Mouse (Mus musculus) C2C12 (cell line): Measurements from ENCODE around the gene Sfi1. TPM values are rescaled to one million over a fixed set of nuclear protein-coding genes. Genes with fewer than 3 reads are reported as not detected.

Experiments
- H3K27me3 ChIP-seq: one replicate; pipeline ENCODE4 v1.6.1; 2011; ENCODE audit not compliant: control insufficient read depth, insufficient read depth, insufficient read length
- H3K36me3 ChIP-seq: one replicate; pipeline ENCODE4 v1.6.1; 2011; ENCODE audit not compliant: control insufficient read depth, insufficient read depth
- H3K4me3 ChIP-seq: one replicate; pipeline ENCODE4 v1.5.1; 2011; ENCODE audit warnings: mild to moderate bottlenecking, control low read depth; ENCODE audit not compliant: poor library complexity, insufficient read depth, severe bottlenecking
- H3K79me2 ChIP-seq: one replicate; pipeline ENCODE4 v1.6.1; 2011; ENCODE audit not compliant: control insufficient read depth, insufficient read depth
- H3K79me3 ChIP-seq: one replicate; pipeline ENCODE4 v1.6.1; 2011; ENCODE audit warnings: low read depth, control low read depth
- H3ac ChIP-seq: one replicate; pipeline ENCODE3; 2011; ENCODE audit warnings: low read depth; ENCODE audit not compliant: control insufficient read depth, insufficient read length
- CEBPB ChIP-seq: IDR thresholded peaks from one replicate; pipeline ENCODE4 v1.6.1; 2011; ENCODE audit warnings: low read depth, mild to moderate bottlenecking, control low read depth, moderate library complexity
- CTCF ChIP-seq: IDR thresholded peaks from one replicate; pipeline ENCODE4 v1.5.1; 2011; ENCODE audit not compliant: control insufficient read depth, insufficient read depth, insufficient read length
- FOSL1 ChIP-seq: IDR thresholded peaks from one replicate; pipeline ENCODE4 v1.8.0; 2011; ENCODE audit warnings: mild to moderate bottlenecking, low read length; ENCODE audit not compliant: poor library complexity, insufficient read depth, severe bottlenecking
- MAX ChIP-seq: IDR thresholded peaks from one replicate; pipeline ENCODE4 v1.6.1; 2011; ENCODE audit warnings: mild to moderate bottlenecking, control low read depth
- MYOD1 ChIP-seq: IDR thresholded peaks from one replicate; pipeline ENCODE4 v1.6.1; 2011; ENCODE audit warnings: low read depth; ENCODE audit not compliant: control insufficient read depth, insufficient read length
- MYOG ChIP-seq: IDR thresholded peaks from one replicate; pipeline ENCODE4 v1.6.1; 2011; ENCODE audit not compliant: control insufficient read depth, insufficient read length; ENCODE audit errors: extremely low read depth
- USF1 ChIP-seq: IDR thresholded peaks from one replicate; pipeline ENCODE4 v1.6.1; 2011; ENCODE audit warnings: low read depth, mild to moderate bottlenecking, control low read depth, moderate library complexity
- long read RNA-seq, 2 experiments: library from polyadenylated mRNA; unstranded; transcript quantifications; one replicate each; pipeline ENCODE4 v2.0.0; 2019 to 2020
- polyA plus RNA-seq: library from polyadenylated mRNA; unstranded; fragments of >200 nt; fragmentation: generic; extraction: Trizol; gene quantifications from one replicate; pipeline ENCODE4 v1.2.1, GENCODE M21; 2012; ENCODE audit warnings: missing spikeins

Gene Sfi1
- polyA plus RNA-seq: 3.4 TPM
- long read RNA-seq, experiment 1, partial matches to known transcripts: 0 of 1 reads
- long read RNA-seq, experiment 1, other reads (novel, unspliced or antisense): 1 of 1 reads
- long read RNA-seq, experiment 2, transcript Sfi1-201 (32 exons, 3,898 nt): major isoform, 8 of 15 reads
- long read RNA-seq, experiment 2, partial matches to known transcripts: 3 of 15 reads
- long read RNA-seq, experiment 2, other reads (novel, unspliced or antisense): 4 of 15 reads

- Histone ChIP-seq H3K4me3 (no peak within 1 kb of the TSS), H3ac (peak within 1 kb of the TSS; percentile 0), H3K36me3 (no peaks in the 10 kb centered on the region), H3K79me3 (no peaks in the 10 kb centered on the region), H3K79me2 (no peaks in the 10 kb centered on the region), H3K27me3 (no peaks in the 10 kb centered on the region)
- no peak for TF ChIP-seq MYOD1
- TF ChIP-seq USF1: no peak
- no peak for TF ChIP-seq FOSL1
- TF ChIP-seq CTCF: no peak
- TF ChIP-seq MYOG: no peak
- no peak for TF ChIP-seq MAX
- TF ChIP-seq CEBPB: no peak
These were observed at the start of gene Sfi1 for GRCm38 (mm10) chr11:3193363-3193762. TSS of gene Sfi1 (minus strand) at chr11:3193463.

GRCm38 (mm10) chr11:3242395-3242794 lies 49.1 kb upstream of the Sfi1 start:
- H3K36me3 ChIP-seq: peaks cover 99% of the 10 kb centered on the region
- H3K79me3 ChIP-seq: peaks cover 7% of the 10 kb centered on the region
- no peak overlapping the region for H3ac ChIP-seq
- TF ChIP-seq MYOG: no peak
- TF ChIP-seq USF1: no peak
- no peak for TF ChIP-seq MYOD1
- H3K27me3 ChIP-seq: no peaks in the 10 kb centered on the region
- no peaks in the 10 kb centered on the region for H3K79me2 ChIP-seq
- H3K4me3 ChIP-seq: no peak overlapping the region

- TF ChIP-seq CEBPB (no peak), MAX (no peak), MYOD1 (no peak), FOSL1 (no peak), MYOG (no peak), USF1 (no peak), CTCF (no peak)
- no peak overlapping the region for H3K4me3 ChIP-seq
- peaks cover 95% of the 10 kb centered on the region for H3K36me3 ChIP-seq
These were observed 42.0 kb upstream of the Sfi1 start for GRCm38 (mm10) chr11:3235277-3235676.

GRCm38 (mm10) chr11:3233704-3234103 lies 40.4 kb upstream of the Sfi1 start:
- Histone ChIP-seq H3K36me3 (peaks cover 94% of the 10 kb centered on the region), H3K79me3 (peaks cover 13% of the 10 kb centered on the region), H3K79me2 (peaks cover 11% of the 10 kb centered on the region), H3K27me3 (no peaks in the 10 kb centered on the region), H3ac (no peak overlapping the region), H3K4me3 (no peak overlapping the region)
- TF ChIP-seq CTCF (no peak), MYOD1 (no peak), CEBPB (no peak), USF1 (no peak), MYOG (no peak), FOSL1 (no peak), MAX (no peak)

More at GRCm38 (mm10) chr11:3235277-3235676, 42.0 kb upstream of the Sfi1 start:
- H3K79me3 ChIP-seq: peaks cover 13% of the 10 kb centered on the region
- no peaks in the 10 kb centered on the region for H3K27me3 ChIP-seq
- H3ac ChIP-seq: no peak overlapping the region
- H3K79me2 ChIP-seq: peaks cover 11% of the 10 kb centered on the region

GRCm38 (mm10) chr11:3232248-3232647 lies 39.0 kb upstream of the Sfi1 start:
- Histone ChIP-seq H3ac (no peak overlapping the region), H3K27me3 (no peaks in the 10 kb centered on the region), H3K79me2 (peaks cover 11% of the 10 kb centered on the region), H3K4me3 (no peak overlapping the region), H3K79me3 (peaks cover 6% of the 10 kb centered on the region), H3K36me3 (peaks cover 91% of the 10 kb centered on the region)
- TF ChIP-seq MAX (no peak), FOSL1 (no peak), MYOD1 (no peak), MYOG (no peak), CEBPB (no peak)

GRCm38 (mm10) chr11:3227113-3227512 lies 33.9 kb upstream of the Sfi1 start:
- H3ac ChIP-seq: no peak overlapping the region
- TF ChIP-seq MAX (no peak), CEBPB (no peak), CTCF (no peak), MYOG (no peak), USF1 (no peak), MYOD1 (no peak), FOSL1 (no peak)
- no peaks in the 10 kb centered on the region for H3K27me3 ChIP-seq
- H3K79me2 ChIP-seq: peaks cover 7% of the 10 kb centered on the region
- H3K79me3 ChIP-seq: no peaks in the 10 kb centered on the region
- peaks cover 91% of the 10 kb centered on the region for H3K36me3 ChIP-seq
- H3K4me3 ChIP-seq: no peak overlapping the region
